Mouse (Mus musculus) midbrain, embryonic 12.5 days (tissue): ENCODE data around the gene Stard3. TPM values are rescaled to one million over a fixed set of nuclear protein-coding genes. Genes with fewer than 3 reads are reported as not detected.

Experiments used
- ATAC-seq: fragments of 200-750 bp; cut with Nextera tagmentation; 2 replicates; pipeline ENCODE4 v1.8.0; 2017; ENCODE audit warnings: low read depth, moderate TSS enrichment, moderate library complexity; ENCODE audit not compliant: low FRiP score
- H3K27ac ChIP-seq: fragments of 300-500 bp; sonication (generic); replicated peaks from 2 replicates; pipeline ENCODE4 v1.5.1; 2016; ENCODE audit warnings: mild to moderate bottlenecking
- H3K27me3 ChIP-seq: fragments of 300-500 bp; sonication (generic); 2 replicates; pipeline ENCODE4 v1.6.1; 2016; ENCODE audit warnings: mild to moderate bottlenecking
- H3K36me3 ChIP-seq: fragments of 300-500 bp; sonication (generic); 2 replicates; pipeline ENCODE4 v1.6.1; 2016
- H3K4me1 ChIP-seq: fragments of 300-500 bp; sonication (generic); 2 replicates; pipeline ENCODE4 v1.6.1; 2016
- H3K4me2 ChIP-seq: fragments of 300-500 bp; sonication (generic); replicated peaks from 2 replicates; pipeline ENCODE4 v1.6.1; 2016; ENCODE audit warnings: mild to moderate bottlenecking, moderate library complexity
- H3K4me3 ChIP-seq: fragments of 300-500 bp; sonication (generic); 2 replicates; pipeline ENCODE4 v1.5.1; 2016; ENCODE audit warnings: mild to moderate bottlenecking
- H3K9ac ChIP-seq: fragments of 300-500 bp; sonication (generic); replicated peaks from 2 replicates; pipeline ENCODE4 v1.6.1; 2016; ENCODE audit warnings: mild to moderate bottlenecking, moderate library complexity
- H3K9me3 ChIP-seq: fragments of 300-500 bp; sonication (generic); 2 replicates; pipeline ENCODE4 v1.6.1; 2016; ENCODE audit warnings: mild to moderate bottlenecking
- WGBS: fragments of 180-500 bp; shearing (Covaris S2); methylation state at CpG from one replicate; pipeline ENCODE4 v1.1.7; 2016; 5-methylcytosine and 5-hydroxymethylcytosine counted together
- polyA plus RNA-seq: library from polyadenylated mRNA; unstranded; fragments of >200 nt; fragmentation: Nextera tagmentation; extraction: Ambion mirVana; gene quantifications from 2 replicates; pipeline ENCODE4 v1.2.1, GENCODE M21; 2016

Gene Stard3
- polyA plus RNA-seq, 1 experiment from 2014 or later: 52.0 TPM

DNA sequence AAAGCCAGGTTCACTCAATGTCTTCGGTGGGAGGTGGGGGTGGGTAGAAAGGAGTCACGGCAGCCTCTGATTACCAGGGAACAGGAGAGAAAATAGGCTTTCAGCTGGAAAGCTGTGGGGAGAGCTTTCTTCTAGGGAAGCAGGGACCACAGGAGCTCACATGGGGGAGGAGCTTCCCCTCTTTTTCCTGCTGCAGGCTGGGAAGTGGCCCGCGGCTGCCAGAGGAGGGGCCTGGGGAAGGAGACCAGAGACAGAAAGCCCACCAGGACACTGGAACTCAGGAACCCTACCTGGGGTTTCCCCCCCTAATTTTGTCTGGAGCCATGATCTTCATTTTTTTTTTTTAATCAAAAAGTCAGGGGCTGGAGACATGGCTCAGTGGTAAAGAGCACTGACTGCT, 17.6 kb upstream of the Stard3 start:
- H3K4me2 ChIP-seq: no peak overlapping the region
- H3K9ac ChIP-seq: no peak overlapping the region
- H3K27me3 ChIP-seq: peaks cover 93% of the 10 kb centered on the region
- H3K4me3 ChIP-seq: no peak overlapping the region
- H3K27ac ChIP-seq: no peak overlapping the region
- H3K4me1 ChIP-seq: peaks cover 32% of the 10 kb centered on the region
- no peaks in the 10 kb centered on the region for H3K36me3 ChIP-seq
- no peaks in the 10 kb centered on the region for H3K9me3 ChIP-seq
- WGBS: 9% methylated on average over 4 of the region's 4 CpGs
- no peak for ATAC-seq

DNA sequence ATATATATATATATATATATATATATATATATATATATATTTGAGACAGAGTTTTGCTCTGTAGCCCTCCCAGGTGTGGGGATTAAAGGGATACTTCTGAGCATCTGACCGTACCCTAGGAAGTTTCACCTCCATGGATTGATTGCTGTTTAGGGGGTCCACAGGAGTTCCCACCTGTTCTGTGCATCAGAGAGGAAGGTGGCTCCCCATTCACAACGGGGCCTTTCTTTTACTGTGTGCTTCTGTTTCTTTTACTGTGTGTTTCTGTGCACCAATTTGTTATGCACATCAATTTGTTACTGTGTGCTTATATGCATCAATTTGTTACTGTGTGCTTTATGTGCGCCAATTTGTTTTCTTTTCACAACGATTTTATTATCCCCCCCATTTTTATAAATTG, 17.0 kb upstream of the Stard3 start:
- ATAC-seq: no peak
- peaks cover 93% of the 10 kb centered on the region for H3K27me3 ChIP-seq
- peaks cover 35% of the 10 kb centered on the region for H3K4me1 ChIP-seq
- no peak overlapping the region for H3K27ac ChIP-seq
- WGBS: 62% methylated on average over 4 of the region's 4 CpGs
- no peaks in the 10 kb centered on the region for H3K36me3 ChIP-seq
- no peaks in the 10 kb centered on the region for H3K9me3 ChIP-seq
- H3K4me2 ChIP-seq: no peak overlapping the region
- H3K4me3 ChIP-seq: no peak overlapping the region
- no peak overlapping the region for H3K9ac ChIP-seq

DNA sequence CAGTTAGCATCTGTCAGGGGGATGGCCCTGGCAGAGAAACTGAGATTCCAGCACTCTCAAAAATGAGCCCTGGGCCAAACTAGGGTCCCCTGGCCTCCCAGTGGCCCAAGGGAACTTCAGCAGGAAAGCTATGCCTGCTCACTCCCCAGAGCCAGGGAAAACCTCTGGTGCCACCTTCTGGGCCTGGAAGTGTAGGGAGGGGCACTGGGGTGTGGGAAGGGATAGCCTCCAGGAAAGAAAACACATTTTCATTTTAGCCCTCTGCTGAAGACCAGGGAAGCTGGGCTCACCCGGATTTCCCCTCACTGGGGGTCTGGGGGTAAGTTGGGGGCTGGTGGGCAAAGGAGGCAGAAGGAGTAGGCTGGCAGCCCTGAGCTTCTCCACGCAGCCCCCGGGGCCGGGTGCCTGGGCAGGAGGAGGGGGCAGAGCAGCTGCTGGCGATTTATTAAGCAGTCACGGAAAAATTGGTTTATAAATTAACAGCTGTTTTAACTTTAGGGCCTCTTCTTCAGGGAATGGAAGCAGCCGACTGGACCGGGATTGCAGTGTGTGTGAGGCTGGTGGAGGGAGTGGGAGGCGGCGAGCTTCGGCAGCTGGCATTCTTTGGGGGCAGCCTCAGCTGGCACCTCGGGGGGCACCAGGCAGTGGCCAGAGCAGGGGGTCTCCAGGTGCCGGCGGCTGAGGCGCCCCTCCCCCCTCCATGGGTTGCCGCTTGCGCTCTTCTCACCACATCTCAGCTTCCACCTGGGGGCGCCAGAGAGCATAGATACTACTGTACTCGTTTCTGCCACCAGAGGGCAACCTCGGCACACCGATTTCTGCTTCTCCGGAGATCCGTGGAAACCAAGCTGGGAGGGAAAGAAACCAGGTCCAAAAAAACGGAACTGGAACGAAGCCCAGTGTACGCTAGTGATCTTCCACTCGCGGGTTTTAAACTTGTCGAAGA, 15.9 kb upstream of the Stard3 start:
- H3K4me2 ChIP-seq: peak overlapping the region; percentile 47
- H3K4me3 ChIP-seq: peak overlapping the region; percentile 15; the same call in 1 of the 2 replicates
- no peaks in the 10 kb centered on the region for H3K9me3 ChIP-seq
- 1% methylated on average over 27 of the region's 29 CpGs for WGBS
- peaks cover 93% of the 10 kb centered on the region for H3K27me3 ChIP-seq
- ATAC-seq: peak; percentile 62; the same call in 1 of the 2 replicates
- H3K9ac ChIP-seq: no peak overlapping the region
- no peak overlapping the region for H3K27ac ChIP-seq
- peaks cover 36% of the 10 kb centered on the region for H3K4me1 ChIP-seq
- no peaks in the 10 kb centered on the region for H3K36me3 ChIP-seq

DNA sequence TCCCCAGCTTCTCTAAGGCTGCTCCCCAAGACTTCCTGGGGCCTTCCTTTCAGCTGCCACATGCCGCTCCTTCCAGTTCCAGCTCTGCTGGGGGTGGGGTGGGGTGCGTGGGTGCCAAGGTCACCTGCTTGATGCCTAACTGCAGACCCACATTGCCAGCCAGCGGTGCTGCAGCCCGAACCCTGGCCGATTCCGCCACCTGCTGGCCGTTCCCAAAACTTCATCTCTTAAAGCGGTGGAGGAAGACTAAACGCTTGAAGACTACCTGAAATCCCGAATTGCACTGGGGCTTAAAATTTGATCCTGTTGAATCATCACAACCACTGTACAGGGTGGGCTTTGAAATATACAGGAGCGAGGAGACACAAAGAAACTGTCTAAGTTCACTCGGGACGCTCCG, 12.9 kb upstream of the Stard3 start:
- WGBS: 0% methylated on average over 14 of the region's 14 CpGs
- Histone ChIP-seq H3K4me2 (peak overlapping the region; percentile 45), H3K4me1 (peaks cover 31% of the 10 kb centered on the region), H3K9ac (no peak overlapping the region), H3K27me3 (peaks cover 93% of the 10 kb centered on the region), H3K9me3 (no peaks in the 10 kb centered on the region), H3K4me3 (peak overlapping the region; percentile 20; the same call in 1 of the 2 replicates), H3K36me3 (no peaks in the 10 kb centered on the region), H3K27ac (no peak overlapping the region)
- no peak for ATAC-seq

DNA sequence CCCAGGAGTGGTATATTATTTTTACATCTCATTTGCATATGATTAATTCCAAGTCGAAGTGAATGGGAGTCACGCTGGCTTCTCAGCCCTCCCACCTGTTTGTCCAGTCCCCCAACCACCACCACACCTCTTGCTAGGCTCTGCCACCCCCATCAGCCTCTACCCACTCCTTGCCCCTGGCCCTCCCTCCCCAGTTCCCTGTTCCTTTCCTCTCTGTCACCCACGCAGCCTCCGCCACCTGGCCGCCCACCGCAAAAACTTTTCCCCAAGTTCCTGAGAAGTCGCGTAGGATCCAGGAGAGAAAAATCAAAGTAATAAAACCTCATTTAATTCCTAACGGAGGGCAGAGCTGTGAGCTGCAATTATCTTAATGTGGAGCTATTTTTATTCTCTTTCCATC, 12.0 kb upstream of the Stard3 start:
- H3K9me3 ChIP-seq: no peaks in the 10 kb centered on the region
- H3K9ac ChIP-seq: no peak overlapping the region
- peaks cover 94% of the 10 kb centered on the region for H3K27me3 ChIP-seq
- ATAC-seq: no peak
- no peak overlapping the region for H3K4me3 ChIP-seq
- no peak overlapping the region for H3K4me2 ChIP-seq
- 9% methylated on average over 9 of the region's 9 CpGs for WGBS
- H3K4me1 ChIP-seq: peaks cover 27% of the 10 kb centered on the region
- H3K27ac ChIP-seq: no peak overlapping the region
- no peaks in the 10 kb centered on the region for H3K36me3 ChIP-seq

DNA sequence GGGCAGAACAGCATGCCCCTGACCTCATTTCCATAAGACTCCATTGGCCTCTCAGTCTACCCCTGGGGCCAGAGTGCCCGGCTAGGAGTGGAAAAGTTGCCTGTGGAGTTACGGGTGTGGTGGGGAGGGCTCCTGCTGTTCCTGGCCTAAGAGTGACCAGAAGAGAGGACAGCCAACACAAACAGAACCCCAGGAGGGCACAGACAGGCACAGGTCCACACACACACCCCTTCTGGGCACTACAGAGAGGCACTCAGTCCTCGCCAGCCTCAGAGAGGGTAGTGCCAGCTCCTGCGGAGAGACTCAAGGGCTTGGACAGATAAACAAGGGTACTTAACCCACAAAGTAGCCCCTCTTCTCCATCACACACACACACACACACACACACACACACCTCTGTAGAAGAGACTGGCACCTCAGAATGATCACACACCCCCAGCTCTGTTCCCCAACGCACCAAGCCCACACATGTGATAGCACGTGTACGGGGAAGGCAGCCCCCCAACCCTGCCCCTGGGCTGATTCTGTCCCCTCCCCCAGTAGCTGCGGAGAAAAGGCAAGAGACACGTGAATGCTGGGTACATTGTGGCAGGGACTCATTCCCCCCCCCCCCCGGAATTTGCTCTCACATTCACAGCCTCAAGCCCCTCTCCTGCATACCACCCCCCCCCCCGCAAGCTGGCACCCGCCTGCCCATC, 10.6 kb upstream of the Stard3 start:
- Histone ChIP-seq H3K9ac (no peak overlapping the region; the same call in 1 of the 2 replicates), H3K27me3 (peaks cover 95% of the 10 kb centered on the region), H3K4me3 (no peak overlapping the region), H3K9me3 (no peaks in the 10 kb centered on the region), H3K4me1 (peaks cover 20% of the 10 kb centered on the region), H3K4me2 (peak overlapping the region; percentile 95), H3K36me3 (no peaks in the 10 kb centered on the region), H3K27ac (no peak overlapping the region)
- ATAC-seq: no peak
- WGBS: 4% methylated on average over 9 of the region's 12 CpGs

DNA sequence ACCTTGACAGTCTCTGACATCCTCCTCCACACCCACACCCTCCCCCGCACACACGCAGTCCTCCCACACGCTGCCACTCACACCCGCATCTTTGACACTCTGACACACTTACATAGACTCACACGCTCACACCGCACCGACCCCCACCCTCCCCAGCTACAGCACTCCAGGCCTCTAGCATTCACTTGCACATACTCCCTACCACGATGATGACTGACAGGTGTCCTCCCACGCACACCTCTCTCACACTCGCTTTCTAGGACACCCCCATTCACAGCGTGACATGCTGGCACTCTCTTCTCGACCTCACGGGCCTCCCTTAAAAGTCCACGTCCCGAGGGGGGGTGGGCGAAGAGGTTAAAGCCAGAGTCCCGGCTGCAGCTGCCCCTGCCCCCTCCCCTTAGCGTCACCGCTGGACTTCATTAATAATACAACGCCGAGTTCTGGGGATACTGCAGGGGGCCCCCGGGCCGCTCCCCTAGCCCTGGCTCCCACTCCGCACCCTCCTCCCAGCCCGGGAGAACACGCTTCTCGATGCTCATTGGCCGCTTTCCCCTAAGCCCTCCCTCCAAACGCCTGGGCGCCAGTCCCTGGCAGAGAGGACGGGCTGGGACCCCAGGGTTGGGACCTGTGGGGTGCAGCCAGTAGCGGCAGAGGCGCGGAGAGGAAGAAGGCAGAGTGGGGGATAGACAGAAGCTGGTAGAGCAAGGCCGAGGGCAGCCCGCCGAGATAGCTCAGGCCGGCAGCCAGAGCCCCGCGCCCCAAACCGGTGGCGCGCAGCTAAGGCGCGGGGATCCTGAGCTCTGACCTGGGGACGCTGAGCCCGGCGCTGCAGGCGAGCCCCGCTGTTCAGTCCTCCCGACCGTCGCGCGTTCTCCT, 9.8 kb upstream of the Stard3 start, which contains the start of gene Ppp1r1b:
TSS of gene Ppp1r1b (plus strand) at position 322 of the 879 bp plus-strand sequence.
- peak within 1 kb of the TSS; percentile 62 for H3K9ac ChIP-seq
- H3K4me2 ChIP-seq: peak within 1 kb of the TSS; percentile 95
- H3K4me1 ChIP-seq: peaks cover 20% of the 10 kb centered on the region
- under 1% methylated on average over 55 of the region's 55 CpGs for WGBS
- H3K27me3 ChIP-seq: peaks cover 97% of the 10 kb centered on the region
- no peaks in the 10 kb centered on the region for H3K9me3 ChIP-seq
- no peaks in the 10 kb centered on the region for H3K36me3 ChIP-seq
- peak; percentile 54; the same call in 1 of the 2 replicates for ATAC-seq
- peak within 1 kb of the TSS; percentile 51 for H3K4me3 ChIP-seq
- H3K27ac ChIP-seq: no peak within 1 kb of the TSS

DNA sequence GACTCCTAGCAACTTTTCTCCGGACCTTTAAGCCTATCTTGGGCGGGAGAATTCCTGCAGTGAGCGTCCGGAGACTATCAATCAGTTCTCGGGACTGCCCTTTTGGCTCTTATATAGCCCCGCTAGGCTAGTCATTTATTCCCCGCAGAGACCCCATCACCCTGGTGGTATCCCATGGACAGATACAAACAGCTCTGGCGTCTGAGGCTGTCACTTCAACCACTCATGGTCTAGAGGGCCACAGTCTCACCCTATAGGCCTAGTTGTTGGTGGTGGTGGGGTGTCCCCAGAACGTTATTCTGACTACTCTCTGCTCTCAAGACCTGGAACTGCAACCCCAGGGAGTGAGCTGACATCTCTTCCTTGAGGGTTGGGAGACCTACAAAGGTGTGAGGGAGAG, 8.9 kb upstream of the Stard3 start:
- no peaks in the 10 kb centered on the region for H3K36me3 ChIP-seq
- WGBS: 2% methylated on average over 9 of the region's 9 CpGs

DNA sequence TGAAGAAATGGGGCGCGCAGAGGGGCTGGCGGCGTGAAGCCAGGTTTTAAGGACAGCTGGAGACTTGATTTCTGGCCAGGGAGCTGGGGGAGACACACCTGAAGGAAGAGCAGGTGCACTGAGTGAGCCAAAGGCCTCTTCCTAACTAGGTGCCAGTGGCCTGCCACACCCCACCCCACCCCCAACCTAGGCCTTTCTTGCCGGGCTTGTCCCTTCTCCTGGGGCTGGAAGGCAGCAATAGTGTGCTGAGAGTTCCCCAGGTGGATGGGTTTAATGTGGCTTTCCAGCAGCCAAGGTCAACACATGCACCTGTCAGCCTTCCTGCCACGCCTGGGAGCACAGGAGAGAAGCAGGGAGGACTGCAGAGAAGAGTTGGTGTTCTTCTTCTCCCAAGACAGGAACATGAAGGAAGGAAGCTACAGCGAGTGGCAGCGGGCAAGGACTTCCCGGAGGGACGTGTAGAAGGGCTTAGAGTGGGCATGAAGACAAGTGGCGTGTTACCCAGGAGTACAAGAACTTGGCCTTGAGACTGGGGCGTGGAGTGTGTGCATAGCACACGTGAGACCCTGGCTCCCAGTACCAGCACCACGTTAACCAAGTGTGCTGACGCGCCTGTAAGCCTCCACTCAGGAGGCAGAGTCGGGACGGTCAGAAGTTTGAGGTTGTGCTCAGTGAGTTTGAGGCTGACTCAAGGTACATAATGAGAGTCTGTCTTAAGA, 5.7 kb upstream of the Stard3 start:
- Histone ChIP-seq H3K4me3 (no peak overlapping the region), H3K4me1 (peaks cover 23% of the 10 kb centered on the region), H3K4me2 (no peak overlapping the region), H3K9me3 (no peaks in the 10 kb centered on the region), H3K27me3 (peaks cover 95% of the 10 kb centered on the region), H3K9ac (no peak overlapping the region), H3K36me3 (no peaks in the 10 kb centered on the region), H3K27ac (no peak overlapping the region)
- WGBS: 77% methylated on average over 18 of the region's 18 CpGs
- ATAC-seq: no peak

More for the DNA sequence above, 8.9 kb upstream of the Stard3 start:
- ATAC-seq: no peak
- H3K9ac ChIP-seq: no peak overlapping the region
- H3K9me3 ChIP-seq: no peaks in the 10 kb centered on the region
- peaks cover 20% of the 10 kb centered on the region for H3K4me1 ChIP-seq
- no peak overlapping the region for H3K27ac ChIP-seq
- peak overlapping the region; percentile 95 for H3K4me2 ChIP-seq
- H3K27me3 ChIP-seq: peaks cover 97% of the 10 kb centered on the region
- H3K4me3 ChIP-seq: peak overlapping the region; percentile 51

DNA sequence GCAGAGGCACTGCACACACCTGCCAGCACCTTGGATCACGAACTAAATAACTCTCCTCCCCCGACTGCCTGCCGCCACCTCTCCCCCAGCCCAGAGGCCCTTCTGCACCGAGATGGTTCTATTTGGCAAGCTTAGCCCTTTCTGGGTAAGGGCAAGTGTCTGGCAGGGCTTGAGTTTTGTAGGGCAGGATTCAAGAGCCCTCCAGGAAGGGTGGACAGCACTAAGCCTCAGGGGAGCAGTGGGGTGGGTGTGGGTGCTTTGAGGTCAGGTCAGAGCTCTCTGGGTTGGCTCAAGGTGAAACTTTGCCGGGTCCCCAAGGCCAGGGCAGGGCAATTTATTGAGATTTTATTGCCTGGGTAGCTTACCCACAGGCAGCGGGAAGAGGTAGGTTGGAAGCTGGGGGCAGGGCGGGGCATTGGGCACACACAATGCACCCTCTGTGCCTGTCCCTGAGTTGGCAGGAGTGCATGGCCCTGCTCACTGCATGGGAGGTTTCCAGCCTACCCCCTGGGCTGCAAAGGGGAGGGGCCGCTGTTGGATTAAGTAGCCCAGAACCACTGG, 4.4 kb upstream of the Stard3 start:
- Histone ChIP-seq H3K9me3 (no peaks in the 10 kb centered on the region), H3K27me3 (peaks cover 83% of the 10 kb centered on the region), H3K36me3 (no peaks in the 10 kb centered on the region), H3K4me3 (no peak overlapping the region), H3K4me1 (peaks cover 16% of the 10 kb centered on the region), H3K27ac (no peak overlapping the region), H3K9ac (no peak overlapping the region), H3K4me2 (no peak overlapping the region)
- ATAC-seq: no peak
- 44% methylated on average over 8 of the region's 8 CpGs for WGBS

DNA sequence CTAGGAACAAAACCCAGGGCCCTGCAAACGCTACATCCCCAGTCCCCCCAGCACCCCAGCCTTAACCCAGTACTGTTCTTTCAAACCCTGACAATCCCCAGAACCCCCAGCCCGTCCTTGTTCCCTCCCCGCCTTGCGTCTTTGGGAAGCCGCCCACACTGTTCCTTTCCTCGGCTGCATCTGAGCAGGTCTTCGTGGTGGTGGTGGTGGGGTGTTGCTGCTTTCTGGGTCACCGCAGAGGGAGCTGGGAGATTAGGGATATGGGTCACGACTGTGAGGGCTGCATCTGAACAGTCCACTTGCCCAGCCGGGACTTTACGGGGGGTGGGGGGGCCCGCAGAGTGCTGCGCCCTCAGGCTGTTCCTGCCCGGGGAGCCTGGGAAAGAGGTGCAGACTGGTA, 3.7 kb upstream of the Stard3 start:
- no peak overlapping the region for H3K4me3 ChIP-seq
- WGBS: 64% methylated on average over 14 of the region's 14 CpGs
- H3K9ac ChIP-seq: no peak overlapping the region
- no peak overlapping the region for H3K4me2 ChIP-seq
- H3K36me3 ChIP-seq: no peaks in the 10 kb centered on the region
- H3K9me3 ChIP-seq: no peaks in the 10 kb centered on the region
- ATAC-seq: no peak
- peaks cover 76% of the 10 kb centered on the region for H3K27me3 ChIP-seq
- H3K4me1 ChIP-seq: peaks cover 19% of the 10 kb centered on the region
- H3K27ac ChIP-seq: no peak overlapping the region
